Mouse (Mus musculus) adrenal gland, adult (tissue): ENCODE measurements around the gene Akap5.

ENCODE experiments used
- DNase-seq, 2 experiments: peaks; one replicate each; pipeline ENCODE4 v3.0.0; 2022 to 2023; ENCODE audit warnings: low spot score in 1 of 2; ENCODE audit not compliant: inconsistent age in 2 of 2

Gene Akap5

DNA sequence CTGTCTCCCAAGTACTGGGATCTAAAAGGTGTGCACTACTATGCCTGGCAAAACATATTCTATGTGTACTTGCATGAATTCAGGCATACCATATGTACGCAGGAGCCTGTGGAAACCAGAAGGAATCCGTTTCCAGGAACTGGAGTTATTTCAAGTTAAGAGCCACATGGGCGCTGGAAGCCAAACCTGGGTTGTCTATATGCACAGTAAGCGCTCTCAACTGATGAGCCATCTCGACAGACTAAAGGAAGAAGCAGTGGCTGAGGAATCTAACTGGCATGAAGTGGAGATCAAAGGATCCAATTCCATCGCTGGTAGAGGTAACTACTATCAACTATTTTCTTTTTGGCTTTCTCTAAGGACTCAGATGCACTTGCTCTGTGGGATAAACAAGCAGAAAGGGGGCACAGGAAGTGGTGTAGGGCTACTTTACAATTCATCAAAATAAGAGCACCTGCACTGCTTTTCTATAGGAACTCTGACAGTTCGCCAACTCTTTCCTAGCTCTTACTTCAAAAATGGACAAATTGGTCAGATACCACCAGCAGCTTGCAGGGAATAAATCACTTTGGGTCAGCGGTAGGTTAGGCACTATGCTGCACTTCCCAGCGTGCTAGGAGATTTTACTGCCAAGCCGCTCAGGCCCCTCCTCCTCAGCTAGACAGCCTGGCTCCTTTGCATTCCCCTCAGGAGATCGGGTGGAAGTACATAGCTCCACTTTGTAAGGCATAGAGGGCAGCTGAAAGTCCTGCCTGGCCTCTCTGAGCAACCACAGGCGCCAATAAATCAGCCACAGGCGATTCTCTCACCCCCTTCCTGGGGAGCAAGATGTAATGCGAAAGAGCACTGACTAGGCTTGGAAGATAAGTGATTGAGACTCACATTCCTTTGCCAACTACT is 42.7 kb downstream of the Akap5 start:
- DNase-seq: peak; percentile 39 to 71

DNA sequence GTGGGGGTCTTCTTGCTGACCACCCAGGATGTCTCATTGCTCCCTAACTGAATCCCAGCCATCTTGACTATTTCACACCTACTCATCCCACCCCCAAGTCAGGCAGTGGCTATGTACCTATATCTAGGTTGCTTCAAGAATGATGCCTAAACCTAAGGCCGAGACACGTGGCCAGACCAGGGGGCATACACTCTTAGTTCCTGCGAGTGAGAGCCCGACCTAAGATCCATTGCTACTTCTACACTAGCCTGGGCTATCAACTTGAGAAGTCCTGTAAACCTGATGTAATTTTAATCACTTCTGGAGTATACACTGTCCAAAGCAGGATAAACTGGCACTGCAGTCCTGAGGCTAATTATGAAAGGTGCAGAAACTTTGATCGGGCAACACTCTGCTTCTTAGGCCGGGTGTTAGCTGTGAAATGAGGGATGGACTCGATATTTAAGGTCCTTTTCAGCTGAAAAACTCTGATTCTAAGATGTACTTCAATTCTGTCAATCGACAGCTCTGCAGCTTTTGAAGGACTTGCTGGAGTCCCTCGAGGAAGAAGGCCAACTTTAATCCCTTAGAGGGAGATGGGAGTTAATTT is 43.6 kb downstream of the Akap5 start:
- peak; percentile 19 to 53 for DNase-seq

DNA sequence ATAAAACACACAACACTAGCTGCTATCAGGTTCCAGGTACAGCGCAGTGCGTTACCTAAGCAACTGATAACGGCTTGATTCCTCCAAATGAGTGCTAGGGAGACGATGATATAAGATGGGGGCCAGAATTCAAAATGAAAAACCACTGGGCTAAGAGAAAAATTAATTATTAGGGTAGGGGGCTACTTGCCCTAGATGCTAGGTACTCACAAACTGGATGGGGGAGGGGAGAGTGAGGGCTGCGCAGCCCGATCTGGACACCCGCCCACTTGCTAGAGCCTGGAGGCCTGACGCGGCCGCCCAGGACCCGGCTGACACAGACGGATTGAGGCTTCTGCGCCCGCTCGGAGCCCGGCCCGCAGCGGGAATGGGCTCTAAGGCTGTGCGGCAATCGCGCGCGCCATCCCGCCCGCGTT is 44.1 kb downstream of the Akap5 start:
- DNase-seq: no peak

DNA sequence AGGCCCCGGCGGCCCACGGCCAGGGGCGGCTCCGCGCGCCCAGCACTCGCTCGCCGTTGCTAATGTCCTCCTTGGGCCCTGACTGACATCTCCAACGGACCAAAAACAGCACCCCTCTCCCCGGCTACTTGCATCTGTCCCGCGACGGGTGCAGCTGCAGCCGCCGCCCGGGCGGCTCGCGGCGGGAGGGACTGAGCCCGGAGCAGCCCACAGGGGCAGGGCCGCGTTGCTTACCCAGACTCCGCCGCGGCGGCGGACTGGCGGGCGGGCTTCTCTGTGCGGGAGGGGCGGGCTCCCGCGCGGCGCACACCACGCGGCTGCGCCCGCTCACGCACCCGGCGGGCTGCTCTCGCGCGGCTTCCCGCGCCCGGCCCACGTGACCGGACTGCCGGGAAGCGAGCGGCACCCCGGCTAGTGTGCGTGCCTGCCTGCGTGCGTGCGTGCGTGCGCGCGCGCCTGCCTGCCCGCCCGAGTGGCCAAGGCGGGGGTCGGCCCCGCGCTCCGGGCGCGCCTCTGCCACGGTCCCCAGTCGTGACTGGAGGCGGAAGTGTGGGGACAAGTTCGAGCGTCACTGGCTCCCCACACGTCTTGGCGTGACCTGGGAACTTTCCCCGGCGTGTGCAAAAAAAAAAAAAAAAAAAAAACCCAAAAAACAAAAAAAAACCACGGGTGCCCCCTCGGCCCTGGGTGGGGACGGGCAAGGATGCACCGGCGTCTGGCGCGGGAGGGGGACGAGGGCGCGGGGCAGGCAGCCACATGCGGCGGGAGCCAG is 44.7 kb downstream of the Akap5 start, which contains the start of gene Zbtb25:
Zbtb25 (minus strand) TSS at position 397 of the 772 bp plus-strand sequence.
- DNase-seq: peak; percentile 92 to 96

DNA sequence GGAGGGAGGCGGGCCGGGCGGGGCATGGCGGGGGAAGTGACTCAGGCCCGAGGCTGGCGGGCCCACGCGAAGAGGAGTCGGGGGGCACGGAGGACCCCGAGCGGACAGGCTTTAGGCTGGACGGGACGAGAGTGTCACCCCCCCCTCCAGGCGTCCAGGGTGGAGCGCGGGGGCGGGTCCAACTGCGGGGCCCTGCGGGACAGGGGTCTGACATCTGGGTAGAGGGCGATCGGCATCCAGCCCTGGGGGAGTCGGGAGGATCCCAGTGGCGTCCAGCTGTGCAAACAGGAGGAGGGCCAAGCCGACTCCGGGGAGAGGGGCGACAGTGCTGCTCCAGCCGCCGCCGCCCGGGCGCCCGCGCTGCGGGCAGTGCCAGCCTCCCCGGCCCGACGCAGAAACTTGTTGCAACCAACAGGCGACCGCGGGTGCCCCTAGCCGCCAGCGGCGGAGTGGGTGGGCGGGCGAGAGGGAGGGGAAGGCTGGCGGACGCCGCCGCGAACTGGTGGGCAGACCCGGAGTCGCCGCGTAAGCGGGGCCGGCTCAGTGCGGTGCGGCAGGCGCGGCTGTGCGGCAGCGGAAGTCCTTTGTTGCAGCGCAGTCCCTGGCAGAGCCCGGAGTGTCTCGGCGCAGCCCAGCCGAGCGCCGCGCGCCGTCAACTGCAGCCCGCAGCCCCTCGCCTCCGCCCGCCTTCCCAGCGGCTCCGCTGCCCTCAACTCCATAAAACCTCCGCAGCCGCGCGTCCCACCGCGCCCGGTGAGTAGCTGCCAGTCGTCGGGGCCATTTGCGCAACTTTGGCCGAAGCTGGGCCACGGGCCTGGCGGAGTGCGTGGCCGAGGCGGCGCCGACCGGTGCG is 45.5 kb downstream of the Akap5 start, which contains the start of gene Zbtb1:
Zbtb1 (plus strand) TSS at position 289 of the 853 bp plus-strand sequence.
- peak; percentile 89 to 96 for DNase-seq

DNA sequence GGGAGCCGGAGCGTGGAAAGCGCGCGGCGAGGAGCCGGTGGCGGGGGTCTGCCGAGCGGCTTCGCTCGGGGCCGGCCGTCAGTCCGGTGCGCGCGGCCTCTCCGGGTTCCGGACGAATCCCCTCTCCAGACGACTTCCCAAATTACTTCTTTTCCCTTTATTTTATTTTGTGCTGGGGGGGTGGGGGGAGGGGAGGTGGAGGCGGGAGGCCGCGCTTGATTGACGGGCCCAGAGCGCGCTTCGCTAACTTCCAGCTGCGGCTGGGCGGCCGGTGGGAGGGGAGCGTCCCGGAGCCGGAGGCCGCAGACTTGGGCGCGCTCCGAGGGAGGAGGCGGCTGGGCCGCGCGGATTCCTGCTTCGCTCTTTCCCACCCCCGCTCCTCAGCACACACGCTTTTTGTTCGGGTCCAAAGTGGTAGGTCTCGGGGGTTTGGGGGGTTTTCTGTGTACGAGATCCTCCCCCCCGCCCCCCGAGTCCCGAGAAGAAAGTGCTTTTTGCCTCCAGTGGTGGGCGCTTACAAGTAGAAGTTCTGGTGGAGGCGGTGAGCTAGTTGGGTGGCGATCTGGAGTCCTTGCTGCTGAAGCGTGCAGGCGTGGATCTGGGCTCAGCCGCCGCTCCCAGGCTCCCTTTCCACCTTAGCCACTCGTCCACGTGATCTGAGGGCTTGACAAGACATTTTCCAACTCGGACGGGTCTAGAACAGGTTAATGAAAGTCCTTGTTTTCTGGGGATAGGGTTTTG is 46.3 kb downstream of the Akap5 start:
- peak; percentile 87 to 93 for DNase-seq

DNA sequence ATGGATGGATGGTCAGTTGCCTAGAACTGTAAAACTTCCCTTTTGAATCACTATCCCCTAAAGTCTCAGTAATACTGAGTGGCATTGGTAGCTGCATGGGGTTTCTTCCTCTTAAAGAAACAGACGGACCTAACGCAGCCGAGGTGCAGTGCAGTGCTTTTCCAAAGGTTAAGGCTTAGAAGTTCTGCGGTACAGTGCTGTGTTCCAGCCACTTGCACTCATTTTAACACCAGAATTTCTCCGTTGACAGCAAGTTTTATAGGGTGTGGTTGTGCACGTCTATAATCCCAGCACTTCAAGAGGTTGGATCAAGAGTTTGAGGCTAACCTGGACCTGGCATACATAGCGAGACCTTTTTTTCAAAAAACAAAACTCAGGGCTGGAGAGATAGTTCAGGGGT is 47.4 kb downstream of the Akap5 start:
- peak in 1 of 2 experiments; percentile 46 for DNase-seq

DNA sequence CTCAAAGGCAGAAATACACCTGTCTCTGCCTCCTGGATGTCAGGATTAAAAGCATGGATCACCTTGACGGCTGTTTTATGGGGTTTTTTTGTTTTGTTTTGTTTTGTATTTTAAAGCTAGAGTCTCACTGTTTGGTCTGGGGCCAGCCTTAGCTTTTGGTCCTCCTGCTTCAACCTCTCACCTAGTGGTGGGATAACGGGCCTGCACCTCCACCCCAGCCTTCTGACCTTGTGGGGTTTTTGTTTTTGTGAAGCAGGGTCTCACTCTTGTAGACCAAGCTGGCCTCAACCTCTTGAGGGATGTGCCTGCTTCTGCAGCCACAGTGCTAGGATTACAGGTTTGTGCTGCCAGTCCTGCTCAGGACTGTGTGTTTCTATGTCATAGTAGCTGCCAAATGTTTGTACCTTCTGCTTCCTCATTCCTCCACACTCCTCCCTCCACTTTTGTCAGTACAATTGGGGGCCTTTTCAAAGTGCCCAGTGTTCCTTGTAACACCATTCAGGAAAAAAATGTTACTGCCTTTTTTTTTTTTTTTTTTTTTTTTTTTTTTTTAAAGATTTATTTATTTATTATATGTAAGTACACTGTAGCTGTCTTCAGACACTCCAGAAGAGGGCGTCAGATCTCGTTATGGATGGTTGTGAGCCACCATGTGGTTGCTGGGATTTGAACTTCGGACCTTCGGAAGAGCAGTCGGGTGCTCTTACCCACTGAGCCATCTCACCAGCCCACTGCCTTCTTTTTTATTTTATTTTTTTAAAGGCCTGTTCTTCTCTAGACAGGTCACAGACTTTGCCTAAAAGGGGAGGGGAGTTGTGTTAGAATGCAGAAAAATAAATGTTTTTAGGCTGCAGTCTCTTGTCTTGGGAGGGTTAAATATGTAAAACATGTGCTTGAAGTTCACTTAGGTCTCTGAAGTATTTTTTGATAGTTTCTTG is 48.5 kb downstream of the Akap5 start:
- DNase-seq: no peak

DNA sequence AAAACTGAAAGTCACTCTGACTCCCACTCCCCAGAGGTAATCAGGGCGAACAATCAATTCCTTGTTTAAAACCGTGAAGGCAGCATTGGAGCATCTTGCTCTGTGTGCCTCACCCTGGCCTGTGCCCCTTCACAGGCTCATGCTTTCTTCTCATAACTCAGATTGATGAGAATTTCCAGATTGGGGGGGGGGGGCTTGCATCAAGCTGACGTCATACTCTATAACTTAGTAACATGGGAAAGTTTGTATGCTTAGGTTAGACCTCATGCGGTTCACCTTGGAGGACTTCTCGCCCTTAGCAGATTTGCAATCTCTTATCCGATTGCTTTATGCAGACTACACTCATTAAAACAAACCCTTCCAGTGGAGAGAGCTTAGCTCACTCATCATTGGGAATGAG is 49.3 kb downstream of the Akap5 start:
- DNase-seq: no peak

DNA sequence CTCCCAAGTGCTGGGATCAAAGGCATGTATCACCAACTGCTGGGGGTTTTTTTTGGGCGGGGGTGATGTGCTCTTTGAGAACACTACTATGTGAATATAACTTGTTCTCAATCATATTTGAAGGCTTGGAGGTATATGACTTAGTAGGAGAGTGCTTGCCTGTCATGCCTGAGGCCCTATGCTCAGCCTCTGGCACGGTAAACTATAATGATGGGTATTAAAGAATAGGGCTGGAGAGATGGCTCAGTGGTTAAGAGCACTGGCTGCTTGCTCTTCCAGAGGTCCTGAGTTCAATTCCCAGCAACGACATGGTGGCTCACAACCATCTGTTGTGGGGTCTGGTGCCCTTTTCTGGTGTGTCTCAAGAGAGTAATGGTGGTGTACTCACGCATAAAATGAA is 50.2 kb downstream of the Akap5 start:
- DNase-seq: no peak

DNA sequence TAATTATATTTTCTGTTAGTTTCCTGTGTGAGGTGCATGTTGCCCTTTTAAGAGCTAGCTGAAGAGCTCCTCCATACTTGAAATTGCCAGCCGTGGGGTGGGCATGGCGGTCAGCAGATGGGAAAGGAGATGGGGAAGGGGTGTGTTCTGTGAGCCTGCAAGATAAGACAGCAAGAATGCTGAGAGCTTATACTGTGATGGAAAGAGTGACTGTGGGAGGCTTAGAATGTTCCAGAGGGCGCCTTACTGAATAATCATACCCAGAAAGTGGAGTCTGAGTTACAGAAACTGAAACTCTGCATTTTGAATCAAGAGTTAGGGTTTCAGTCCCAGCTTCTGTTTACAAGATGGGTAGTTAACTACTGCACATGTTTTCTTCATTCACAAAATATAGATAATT is 50.8 kb downstream of the Akap5 start:
- DNase-seq: no peak

DNA sequence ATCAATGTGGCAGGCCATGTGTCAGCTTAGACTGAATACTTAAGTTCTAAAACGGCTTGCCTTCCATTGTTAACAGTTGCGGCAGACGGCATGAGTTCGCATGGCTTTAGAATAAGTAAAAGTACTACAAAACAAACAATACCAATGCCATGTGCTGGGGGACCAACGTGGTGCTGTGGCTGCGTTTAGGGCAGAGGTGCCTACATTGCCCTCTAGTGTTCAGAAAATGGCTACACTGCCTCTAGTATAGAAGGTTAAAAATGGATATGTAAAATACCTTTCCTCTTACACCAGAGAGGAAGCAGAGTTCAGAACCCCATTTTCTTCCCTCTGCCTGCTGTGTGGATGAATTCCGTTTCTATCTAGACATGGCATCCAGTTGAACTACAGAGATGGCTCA is 52.0 kb downstream of the Akap5 start:
- peak; percentile 17 to 74 for DNase-seq

DNA sequence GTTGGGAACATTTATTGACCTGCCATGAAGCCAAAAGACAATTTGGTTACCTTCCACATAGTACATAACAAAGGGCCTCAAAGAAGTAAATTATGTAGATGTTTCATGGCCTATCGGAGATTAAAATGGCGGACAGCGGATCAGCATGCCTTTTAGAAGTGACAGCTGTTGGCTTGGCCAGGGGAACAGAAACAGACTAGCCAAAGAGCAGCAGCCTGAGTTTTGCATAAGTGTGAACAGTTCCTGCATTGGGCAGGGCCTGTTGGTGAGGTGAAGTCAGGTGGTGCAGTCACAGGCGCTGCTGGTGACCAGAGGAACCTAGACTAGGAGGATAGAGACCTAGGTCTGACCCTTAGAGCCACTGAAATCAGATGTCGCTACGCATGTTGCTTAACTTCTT is 52.4 kb downstream of the Akap5 start:
- DNase-seq: peak in 1 of 2 experiments; percentile 55

DNA sequence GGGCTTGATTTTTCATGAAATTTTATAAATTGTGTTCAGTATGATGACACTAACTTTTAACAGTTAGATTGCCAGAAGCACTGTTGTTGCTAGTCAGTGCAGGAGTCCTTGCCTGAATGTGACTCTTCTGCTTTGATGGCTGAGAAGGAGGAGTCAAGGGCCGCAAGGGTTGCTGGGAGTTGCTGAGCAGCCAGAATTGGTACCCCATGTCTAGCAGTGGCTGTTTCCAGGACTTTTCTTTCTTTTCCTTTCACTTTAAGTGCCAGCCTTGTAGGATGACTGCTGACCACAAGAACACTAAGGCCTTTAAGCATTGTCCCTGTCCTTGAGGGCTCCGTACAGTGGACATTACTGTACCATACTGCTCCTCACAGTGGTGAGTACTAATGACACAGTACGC is 53.0 kb downstream of the Akap5 start:
- peak; percentile 69 to 77 for DNase-seq

DNA sequence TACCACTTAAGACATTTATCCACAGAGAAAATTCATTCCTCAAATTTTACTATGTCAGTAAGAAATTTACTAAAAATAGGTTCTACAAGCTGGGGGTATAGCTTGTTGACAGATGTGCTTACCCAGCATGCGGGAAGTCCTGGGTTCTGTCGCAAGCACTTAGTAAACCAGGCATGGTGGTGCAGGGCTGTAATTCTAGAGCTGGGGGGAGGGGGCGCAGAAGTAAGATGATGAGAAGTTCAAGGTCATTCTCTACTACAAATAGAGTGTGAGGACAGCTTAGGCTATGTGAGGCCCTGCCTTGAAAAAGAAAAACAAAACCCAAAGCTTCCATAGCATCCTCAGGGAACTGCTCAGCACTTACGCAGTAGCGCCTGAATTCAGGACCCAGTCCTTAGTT is 53.9 kb downstream of the Akap5 start:
- DNase-seq: peak in 1 of 2 experiments; percentile 56

DNA sequence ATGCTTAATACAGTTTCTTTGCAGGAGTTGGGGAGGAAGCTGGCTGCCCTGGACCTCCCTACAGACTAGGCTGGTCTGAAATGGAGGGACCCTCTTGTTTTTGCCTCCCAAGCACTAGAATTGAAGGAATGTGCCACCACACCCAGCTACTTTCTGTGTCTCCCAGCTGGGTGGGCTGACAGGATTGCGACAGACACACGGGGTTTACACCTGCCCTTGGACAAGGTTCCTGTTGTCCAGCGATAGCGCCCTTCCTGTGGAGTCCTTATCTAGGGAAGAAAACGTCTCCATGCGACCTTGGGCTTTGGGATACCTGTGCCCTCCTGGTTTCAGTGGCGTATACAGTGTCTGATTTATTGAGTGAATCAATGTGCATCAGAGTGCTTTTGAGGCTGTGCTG is 55.5 kb downstream of the Akap5 start:
- no peak for DNase-seq
